Mouse (Mus musculus) granulocyte monocyte progenitor cell, adult 5-6 weeks (primary cell): ENCODE measurements around the gene Olfr875. TPM values are rescaled to one million over a fixed set of nuclear protein-coding genes. Genes with fewer than 3 reads are reported as not detected.
"Not testable (repeated sequence)": the region's sequence is repeated elsewhere in the genome, so short reads cannot be mapped to it uniquely, and the experiment has no call there.

Source experiments
- ATAC-seq: replicated peaks from 2 replicates; pipeline ENCODE4 v1.8.0; 2016; ENCODE audit warnings: mild to moderate bottlenecking, moderate TSS enrichment, inconsistent platforms; ENCODE audit not compliant: poor library complexity, severe bottlenecking
- total RNA-seq, 2 experiments: library from RNA; stranded (forward) in 1 of 2; stranded (reverse) in 1 of 2; fragments of 200-712, 200-1000 nt in 1 of 2; fragments of >200 nt in 1 of 2; fragmentation: Nextera tagmentation in 1 of 2; gene quantifications; 2 replicates each; pipeline ENCODE4 v1.2.3; 2014 to 2017

The Olfr875 gene
- total RNA-seq (2014; fragmentation: Nextera tagmentation) (not detected in 2 replicates), total RNA-seq (2017) (not detected in 2 replicates)

GRCm38 (mm10) chr9:37771759-37772158, at the start of gene Olfr875:
Gene Olfr875 (plus strand): TSS chr9:37771857.
- ATAC-seq, result no peak

GRCm38 (mm10) chr9:37734310-37734709, 37.3 kb upstream of the Olfr875 start:
- no peak for ATAC-seq

- ATAC-seq, result no peak
Measured at GRCm38 (mm10) chr9:37744806-37745205, 26.9 kb upstream of the Olfr875 start, which contains the start of gene Olfr874. Gene Olfr874 (plus strand): TSS chr9:37745106.

GRCm38 (mm10) chr9:37750319-37751075, 21.2 kb upstream of the Olfr875 start:
- no peak for ATAC-seq

- no peak for ATAC-seq
Measured at GRCm38 (mm10) chr9:37751467-37751866, 20.2 kb upstream of the Olfr875 start.

GRCm38 (mm10) chr9:37752006-37752405, 19.7 kb upstream of the Olfr875 start:
- no peak for ATAC-seq

- no peak for ATAC-seq
Measured at GRCm38 (mm10) chr9:37761728-37762127, 9.9 kb upstream of the Olfr875 start.

- no peak for ATAC-seq
Measured at GRCm38 (mm10) chr9:37762541-37762940, 9.1 kb upstream of the Olfr875 start.

- ATAC-seq, result no peak
Measured at GRCm38 (mm10) chr9:37770661-37771060, 996 bp upstream of the Olfr875 start.

- no peak for ATAC-seq
Measured at GRCm38 (mm10) chr9:37782766-37783260, 11.2 kb downstream of the Olfr875 start.

- not testable (repeated sequence) for ATAC-seq
Measured at GRCm38 (mm10) chr9:37783394-37784387, 12.0 kb downstream of the Olfr875 start.

GRCm38 (mm10) chr9:37786411-37786810, 14.8 kb downstream of the Olfr875 start:
- no peak for ATAC-seq

GRCm38 (mm10) chr9:37802055-37802454, 30.4 kb downstream of the Olfr875 start:
- ATAC-seq, result no peak

- ATAC-seq, result no peak
Measured at GRCm38 (mm10) chr9:37802731-37803130, 31.1 kb downstream of the Olfr875 start, which contains the start of gene Olfr876. Gene Olfr876 (plus strand): TSS chr9:37803031.

- peak; percentile 81 for ATAC-seq
Measured at GRCm38 (mm10) chr9:37807235-37807634, 35.6 kb downstream of the Olfr875 start.

- no peak; the same call in 1 of the 2 replicates for ATAC-seq
Measured at GRCm38 (mm10) chr9:37808456-37808855, 36.8 kb downstream of the Olfr875 start.

- no peak for ATAC-seq
Measured at GRCm38 (mm10) chr9:37808976-37809375, 37.3 kb downstream of the Olfr875 start.

GRCm38 (mm10) chr9:37814696-37815095, 43.0 kb downstream of the Olfr875 start:
- ATAC-seq, result no peak
